Mouse (Mus musculus) thymus, postnatal 14 days (tissue): Measurements from ENCODE around the gene Cpsf2.
"Not testable (repeated sequence)": the region's sequence is repeated elsewhere in the genome, so short reads cannot be mapped to it uniquely, and the experiment has no call there.

Experiments
- DNase-seq: peaks from one replicate; pipeline ENCODE4 v3.0.0; 2021

The Cpsf2 gene

DNA sequence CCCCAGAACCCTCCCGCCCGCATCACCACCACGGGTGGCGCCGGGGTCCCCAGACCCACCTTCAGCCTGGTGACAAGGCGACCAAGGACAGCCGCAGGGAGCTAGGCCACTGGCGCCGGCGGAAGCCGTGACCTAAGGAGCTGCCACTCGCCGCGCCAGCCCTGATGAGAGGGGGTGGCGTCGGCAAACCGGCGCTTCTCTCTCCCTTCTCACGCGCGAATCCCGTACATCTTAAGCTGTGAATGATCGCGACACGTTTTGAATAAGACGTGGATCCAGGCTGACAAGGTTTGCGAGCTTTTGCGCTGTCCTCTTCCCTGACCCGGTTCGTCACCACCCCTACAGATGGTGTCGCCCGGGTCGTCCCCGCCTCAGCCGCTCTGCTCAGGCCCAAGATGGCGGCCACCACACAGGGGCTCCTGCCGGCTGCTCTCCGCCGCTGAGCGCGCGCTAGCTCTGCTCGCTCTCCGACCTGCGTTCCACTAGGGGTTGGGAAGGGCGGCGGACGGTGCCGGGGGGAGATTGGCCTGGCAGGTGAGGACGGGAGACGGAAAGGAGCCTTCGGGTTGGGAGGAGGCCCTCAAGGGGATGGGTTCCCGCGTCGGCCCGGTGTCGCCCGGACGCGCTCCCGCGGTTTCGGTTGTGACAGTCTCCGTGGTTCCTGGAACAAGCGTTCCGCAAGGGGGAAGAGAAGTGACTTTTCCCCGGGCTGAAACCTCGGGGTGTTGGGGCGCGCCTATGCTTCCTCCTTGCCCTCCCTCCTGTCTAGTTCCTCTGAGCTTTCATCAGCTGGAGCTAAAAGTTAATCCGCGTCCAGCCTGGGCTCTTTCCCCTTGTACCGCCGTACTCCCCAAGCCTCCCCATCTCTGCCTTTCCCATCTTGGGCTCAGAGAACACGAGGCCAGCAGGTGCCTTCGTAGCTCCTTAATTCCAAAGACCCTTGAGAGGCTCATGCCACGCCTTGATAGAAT, at the start of gene Cpsf2:
Gene Cpsf2 (plus strand): TSS at position 388 of the 971 bp plus-strand sequence.
- peak; percentile 84 for DNase-seq

DNA sequence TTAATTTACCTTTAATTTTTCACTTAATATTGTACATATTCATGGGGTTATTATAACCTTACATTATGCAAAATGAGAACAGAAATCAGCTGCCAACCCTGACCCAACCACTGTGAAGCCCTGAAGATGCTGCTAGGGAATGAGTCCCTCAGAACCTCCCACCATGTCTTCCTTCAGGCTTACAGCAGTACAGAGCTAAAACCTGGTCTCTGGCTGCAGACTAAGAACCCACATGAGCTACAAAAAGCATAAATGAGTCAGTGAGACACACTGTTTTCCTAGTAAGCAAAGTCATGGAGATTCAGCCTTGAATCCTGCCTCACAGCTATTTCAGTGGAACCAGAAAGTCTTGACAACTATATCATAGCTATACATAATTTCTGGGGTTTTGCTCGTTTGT, 47.4 kb upstream of the Cpsf2 start:
- DNase-seq, result no peak

DNA sequence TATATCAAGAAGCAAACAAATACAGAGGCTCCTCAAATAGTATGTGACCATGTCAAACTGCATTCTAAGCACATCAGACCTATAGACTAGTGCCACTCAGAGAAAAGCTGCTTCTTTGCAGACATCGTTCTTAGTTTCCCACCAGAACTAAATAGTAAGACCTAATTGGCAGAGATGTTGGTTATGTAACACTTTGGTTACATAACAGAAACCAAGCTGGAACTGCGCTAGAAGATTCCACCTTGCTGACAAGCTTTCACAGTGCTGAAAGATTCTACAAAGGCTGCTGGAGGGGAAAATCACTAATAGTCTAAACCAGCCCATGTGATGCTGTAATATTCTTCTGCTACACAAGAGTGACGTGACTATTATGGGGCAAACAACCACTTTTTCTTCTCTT, 40.6 kb upstream of the Cpsf2 start:
- DNase-seq, result no peak

DNA sequence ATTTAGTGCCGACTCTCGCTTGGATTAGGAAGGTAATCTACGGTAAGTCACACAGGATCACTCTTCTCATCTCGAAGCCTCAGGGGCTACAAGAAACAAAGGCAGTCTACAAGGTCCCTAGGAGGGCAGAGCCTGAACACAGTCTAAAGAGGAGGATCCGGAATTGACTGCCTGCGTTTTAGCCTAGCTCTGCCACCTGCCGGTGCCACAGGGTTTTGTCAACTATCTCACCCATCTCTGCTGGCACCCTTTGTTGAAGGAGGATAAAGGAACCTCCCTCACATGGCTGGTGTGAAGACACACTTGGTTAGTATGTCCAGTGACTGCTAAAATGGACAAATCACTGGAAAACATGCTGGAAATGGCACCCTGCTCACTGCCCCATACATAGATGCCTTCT, 38.2 kb upstream of the Cpsf2 start:
- DNase-seq, result no peak

DNA sequence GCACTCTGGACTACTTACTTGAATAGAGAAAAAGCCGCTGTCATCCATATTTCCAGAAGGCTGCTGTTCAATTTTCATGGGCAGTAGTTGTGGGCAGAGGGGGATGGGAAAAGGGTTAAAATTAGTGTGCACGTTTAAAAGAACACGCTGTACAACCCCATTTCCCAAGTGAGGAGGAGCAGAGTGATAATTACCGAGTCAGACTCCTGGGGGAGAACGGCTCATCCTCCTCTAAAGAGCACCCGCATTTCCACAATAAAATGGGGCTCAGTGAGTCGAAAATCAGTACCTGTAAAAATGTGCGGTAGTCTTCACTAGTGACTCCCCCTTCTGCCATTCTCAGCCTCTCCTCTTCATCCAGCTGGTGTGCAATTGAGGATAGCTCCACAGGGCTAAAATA, 27.8 kb upstream of the Cpsf2 start:
- no peak for DNase-seq

DNA sequence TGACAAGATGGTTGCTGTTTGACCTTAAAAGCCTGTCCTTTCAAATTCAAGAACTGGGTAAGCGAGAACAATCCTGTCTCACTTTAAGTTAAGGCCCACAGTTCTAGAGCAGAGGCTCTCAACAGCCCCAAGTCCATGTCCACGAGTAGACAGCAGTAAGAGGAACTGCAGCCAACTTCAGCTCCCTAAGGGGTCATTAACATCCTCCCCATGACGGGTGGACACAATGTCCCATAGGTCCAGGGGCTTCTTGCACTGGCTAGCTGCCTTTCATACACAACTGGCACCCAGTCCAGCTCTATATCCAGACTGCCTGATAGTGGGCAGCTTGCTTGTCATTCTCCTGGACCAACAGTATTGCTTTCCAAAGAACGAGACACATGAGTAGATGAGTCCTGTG, 27.0 kb upstream of the Cpsf2 start:
- no peak for DNase-seq

DNA sequence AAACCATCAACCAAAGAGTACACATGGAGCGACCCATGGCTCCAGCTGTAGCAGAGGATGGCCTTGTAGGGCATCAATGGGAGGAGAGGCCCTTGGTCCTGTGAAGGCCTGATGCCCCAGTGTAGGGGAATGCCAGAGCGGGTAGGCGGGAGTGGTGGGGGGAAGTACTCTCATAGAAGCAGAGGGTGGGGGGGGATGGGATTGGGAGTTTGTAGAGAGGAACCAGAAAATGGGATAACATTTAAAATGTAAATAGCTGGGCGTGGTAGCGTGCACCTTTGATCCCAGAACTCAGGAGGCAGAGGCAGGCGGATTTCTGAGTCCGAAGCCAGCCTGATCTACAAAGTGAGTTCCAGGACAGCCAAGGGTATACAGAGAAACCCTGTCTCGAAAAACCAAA, 20.0 kb upstream of the Cpsf2 start:
- not testable (repeated sequence) for DNase-seq

DNA sequence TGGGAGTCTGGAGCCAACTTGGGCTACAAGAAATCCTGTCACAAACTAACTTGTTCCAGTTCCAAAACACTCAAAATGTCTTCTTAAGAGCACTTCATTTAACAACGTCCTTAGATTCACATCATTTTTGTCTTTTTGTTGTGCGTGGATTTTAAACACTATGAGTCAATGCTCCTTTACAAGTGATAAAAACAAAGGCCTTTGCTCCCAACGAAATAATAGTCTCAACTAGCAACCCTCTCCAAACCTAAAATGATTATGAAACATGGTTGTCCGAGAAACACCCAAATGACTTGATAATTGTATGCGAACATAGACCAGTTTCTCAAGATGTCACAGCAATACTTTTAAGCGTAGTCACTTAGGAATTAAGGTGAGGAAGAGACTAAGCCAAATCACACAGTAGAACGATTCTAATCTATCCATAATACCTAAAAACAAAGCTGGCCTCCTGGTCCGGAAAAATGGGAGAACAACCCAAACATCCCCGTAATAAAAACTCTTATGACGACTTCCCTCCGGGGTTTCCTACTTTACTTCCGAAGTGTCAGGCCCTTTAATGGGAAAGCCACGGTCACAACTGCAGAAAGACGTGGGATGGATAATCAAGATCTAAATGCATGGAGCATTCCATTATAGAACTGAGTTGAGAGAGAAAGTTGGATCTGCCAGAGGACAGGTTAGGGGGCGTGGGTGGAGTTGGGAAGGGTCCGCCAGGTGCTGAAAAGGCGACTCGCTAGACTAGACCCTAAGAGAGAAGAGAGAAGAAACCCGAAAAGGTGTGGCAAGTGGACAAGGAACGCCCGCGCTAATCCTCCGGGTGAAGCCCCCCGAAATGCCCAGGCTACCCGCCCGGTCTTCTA, 18.5 kb upstream of the Cpsf2 start:
- no peak for DNase-seq

DNA sequence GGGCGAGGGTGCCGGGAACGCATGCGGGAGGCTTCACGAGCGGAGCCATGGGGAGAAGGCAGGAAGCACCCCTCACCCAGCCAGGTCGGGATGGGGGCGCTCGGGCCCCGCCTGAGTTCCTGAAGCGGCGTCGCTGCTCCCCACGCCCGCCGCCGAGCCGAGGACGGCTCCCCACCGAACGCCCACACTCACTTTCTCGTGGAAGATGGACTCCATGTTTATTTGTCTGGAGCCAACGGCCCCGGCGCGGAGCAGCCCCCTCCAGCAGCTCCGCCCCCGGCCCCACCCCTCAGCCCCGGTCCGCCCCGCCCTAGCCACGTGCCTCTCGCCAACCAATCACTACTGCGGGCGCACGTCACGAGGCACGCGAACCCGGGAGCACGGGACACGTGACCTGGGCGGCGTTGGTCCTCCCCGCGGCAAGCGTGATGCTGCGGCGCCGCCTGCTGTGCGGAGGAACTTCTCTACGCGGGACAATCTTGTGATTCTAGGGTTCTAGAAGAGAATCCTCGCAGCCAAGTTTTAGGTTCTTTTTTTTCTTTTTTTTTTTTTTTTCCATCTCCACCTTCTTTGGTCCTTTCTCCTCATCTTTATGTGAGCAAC, 17.7 kb upstream of the Cpsf2 start, which contains the start of gene Atxn3:
Gene Atxn3 (minus strand): TSS at position 305 of the 603 bp plus-strand sequence.
- DNase-seq, result peak; percentile 98

DNA sequence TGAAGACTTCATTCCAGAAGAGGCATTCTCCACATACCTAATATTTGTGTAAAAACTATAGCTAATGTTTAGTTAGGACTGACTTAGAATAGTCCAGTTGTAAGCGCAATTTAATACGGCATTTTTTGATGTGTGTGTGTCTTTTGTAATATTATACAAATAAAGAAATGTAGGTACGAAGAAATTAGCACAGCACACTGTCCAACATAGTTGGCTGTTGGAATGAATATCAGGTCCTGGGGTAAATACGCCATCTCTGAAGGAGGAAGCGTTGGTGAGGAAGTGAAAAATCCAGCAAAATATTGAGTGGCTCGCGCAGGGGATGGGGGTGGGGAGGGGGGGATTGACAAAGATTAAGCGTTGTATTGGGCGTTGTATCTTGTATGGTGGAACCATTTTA, 17.2 kb upstream of the Cpsf2 start:
- DNase-seq, result no peak

DNA sequence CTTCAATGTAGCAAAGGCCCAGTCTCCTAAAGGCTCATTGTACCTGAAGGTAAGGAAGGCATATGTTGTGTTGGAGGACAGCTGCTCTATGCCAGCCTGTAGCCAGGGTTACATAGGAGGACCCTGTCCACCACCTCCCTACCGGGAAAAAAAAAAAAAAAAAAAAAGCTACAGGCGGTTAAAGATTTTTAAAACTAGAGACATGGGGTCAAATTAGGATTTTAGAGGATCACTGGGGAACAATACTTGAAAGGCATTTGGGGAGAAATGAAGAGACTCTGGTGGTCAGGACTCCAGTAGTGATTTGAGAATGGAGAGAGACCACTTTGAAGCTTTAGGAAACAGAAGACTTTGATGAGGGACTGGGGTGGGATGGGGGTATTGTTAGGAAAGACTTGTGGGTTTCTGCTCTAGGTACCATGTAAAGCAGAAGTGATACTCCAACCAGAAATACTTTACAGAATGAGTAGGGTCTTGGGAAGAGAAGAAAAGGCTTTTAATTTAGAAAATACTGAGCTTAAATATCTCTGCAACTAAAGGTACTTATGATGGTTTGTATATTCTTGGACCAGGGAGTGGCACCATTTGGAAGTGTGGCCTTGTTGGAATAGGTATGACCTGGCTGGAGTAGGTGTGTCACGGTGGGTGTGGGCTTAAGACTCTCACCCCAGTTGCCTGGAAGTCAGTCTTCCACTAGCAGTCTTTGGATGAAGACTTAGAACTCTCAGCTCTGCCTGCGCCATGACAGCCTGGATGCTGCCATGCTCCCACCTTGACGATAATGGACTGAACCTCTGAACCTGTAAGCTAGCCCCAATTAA, 16.6 kb upstream of the Cpsf2 start:
- not testable (repeated sequence) for DNase-seq

DNA sequence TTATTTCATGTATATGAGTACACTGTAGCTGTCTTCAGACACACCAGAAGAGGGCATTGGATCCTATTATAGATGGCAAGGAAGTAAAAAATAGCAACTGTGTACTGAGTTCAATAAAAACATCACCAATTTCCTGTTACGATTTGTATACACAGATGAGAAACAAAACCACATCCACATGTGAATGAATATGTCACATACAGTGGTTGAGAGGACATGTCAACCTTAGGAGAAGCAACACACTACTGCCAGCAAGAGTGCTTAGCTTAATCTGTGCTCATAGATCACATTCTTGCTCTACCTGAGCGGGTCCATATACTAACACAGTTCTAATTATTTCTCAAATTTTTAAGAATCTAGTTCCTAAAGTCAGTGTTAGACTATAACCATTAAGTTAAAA, 4.5 kb upstream of the Cpsf2 start:
- DNase-seq, result no peak

DNA sequence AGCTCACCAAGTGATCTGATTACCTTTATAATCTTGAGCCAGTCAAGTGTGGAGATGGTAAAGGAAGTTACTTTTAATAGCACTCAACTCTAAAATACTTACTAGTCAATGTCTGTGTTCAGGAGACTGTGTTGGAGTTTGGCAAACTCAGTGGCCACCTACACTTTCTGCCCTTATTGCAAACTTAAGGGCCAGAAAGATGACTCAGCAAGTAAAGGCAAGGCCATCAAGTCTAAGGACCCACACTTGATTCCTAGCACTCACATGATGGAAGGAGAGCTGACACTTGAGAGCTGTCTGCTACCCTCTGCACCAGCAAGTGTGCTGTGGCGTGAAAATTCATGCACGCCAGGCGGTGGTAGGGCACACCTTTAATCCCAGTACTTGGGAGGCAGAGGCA, 3.6 kb upstream of the Cpsf2 start:
- no peak for DNase-seq

DNA sequence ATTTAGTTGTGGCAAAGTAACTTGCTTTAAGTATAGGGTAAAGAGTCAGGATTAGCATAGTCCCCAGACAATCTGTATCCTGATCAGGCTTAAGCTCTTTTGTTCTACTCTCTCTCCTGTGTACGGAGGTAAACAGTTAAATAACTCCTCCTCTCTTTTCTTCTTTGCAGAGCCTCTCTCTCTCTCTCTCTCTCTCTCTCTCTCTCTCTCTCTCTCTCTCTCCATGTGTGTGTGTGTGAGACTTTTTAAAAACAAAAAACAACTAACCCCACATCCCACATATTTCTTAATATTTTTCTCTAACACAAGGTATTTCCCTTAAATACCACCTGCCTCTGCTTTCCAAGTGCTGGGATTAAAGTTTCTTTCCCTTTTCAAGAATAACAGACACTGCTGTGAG, 1.2 kb upstream of the Cpsf2 start:
- no peak for DNase-seq

DNA sequence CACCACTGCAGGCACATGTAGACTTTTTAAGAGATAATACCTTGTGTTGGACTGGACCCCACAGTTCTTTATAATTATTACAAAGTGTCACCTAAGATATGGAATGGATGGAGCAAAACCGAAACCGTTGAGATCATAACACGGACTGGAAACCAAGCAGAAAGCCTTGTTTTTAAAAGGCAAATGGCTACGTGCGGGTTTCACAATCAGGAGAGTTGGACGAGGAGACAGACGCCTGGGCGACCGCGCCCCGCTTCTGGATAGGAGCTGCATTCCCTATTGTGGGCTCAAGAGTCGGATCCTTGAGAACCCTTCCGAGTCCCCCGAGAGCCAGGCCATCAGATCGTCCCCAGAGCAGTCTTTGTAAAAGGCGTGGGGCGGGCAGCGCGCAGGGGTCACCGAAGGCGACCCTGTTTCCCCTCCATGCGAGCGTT, 604 bp upstream of the Cpsf2 start:
- no peak for DNase-seq

DNA sequence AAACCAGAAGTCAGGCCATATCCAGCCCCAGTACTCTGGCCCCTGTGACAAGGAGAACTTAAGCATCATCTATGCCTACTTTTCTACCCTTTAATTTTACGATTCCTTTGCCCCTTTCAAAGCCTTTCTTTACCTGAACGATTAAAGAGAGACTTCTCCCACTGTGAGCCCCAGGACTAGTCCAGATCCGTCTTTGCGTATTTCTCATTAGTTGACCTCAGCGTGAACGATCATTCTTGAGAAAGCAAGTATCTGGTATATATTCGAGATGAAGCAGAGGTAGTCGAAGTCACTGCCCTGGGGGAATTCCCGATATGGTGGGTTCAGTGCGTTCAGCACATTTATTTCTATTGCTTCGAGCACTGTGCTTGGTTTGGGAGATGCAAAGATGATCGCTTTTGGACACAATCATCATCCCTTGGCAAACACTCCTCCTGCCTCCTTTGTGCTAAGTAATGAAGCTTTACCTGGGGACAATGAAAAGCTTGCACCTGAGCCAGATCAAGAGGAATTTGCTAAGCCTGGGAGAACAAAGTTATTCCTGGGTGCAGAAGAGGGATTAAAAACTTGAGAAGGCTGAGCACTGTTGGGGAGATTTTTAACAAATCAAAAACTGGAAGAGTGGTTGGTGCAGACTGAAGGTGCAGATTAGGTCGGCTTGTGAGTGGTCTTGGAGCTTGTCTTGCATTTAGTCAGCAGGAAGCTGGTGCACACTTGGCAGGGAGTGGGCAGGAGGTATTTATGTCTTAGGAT, 1.0 kb downstream of the Cpsf2 start:
- DNase-seq, result no peak

DNA sequence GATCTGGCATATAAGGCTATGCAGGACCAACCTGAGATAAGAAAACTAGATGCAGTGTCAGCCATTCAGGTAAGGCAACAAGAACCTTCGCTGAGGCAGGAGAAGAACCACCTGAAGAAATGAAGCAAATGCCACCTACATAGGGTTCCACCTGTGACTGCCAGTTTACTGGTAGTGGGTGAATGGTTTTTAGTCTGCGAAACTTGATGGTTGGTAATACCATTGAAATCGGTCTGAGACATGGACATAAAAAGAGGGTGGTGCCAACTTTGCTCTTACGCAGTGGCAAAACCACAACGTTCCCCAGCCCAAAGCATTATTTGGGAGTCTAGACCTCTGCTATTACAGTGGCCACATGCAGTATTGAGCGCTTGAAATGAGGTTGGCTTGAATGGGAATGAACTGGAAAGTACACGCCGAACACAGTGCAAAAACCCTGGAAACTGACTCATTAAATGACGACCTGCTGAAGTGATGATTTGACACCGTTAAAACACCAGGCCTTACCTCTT, 1.7 kb downstream of the Cpsf2 start:
- DNase-seq, result no peak

DNA sequence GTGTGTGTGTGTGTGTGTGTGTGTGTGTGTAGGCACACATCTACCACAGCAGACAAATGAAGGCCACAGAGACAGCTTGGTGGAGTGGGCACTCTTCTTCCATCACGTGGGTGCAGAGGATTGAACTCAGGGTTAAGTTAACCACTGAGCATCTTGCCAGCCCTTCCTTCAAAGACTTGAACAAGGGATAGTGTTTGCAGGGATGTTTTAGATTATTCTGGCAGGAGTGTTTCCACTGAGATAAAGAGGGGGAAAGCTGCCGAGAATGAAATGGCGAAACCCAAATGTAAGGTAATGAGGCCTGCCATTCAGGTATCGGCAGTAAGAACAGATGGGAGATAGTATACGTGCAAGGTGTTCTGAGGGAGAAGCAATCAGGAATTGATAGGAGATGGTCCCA, 2.4 kb downstream of the Cpsf2 start:
- no peak for DNase-seq

DNA sequence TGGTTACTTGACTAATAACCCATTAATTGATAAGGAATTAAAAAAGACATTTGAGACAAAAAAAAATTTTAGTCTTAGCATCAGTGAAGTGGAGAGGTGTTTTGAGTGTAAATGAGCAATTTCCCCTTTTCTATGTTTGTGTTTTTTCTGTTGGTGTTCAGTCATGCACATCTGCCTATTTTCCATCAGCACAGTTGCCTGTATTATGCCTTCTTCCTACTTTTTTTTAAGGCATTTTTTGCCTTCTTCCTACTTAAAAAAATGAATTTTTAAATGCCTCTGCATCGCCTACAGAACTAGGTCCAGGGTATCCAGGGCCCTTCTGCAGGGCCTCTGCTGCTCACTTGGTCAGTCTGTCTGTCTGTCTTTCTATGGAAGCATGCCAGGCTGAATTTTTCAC, 2.8 kb downstream of the Cpsf2 start:
- DNase-seq, result no peak

DNA sequence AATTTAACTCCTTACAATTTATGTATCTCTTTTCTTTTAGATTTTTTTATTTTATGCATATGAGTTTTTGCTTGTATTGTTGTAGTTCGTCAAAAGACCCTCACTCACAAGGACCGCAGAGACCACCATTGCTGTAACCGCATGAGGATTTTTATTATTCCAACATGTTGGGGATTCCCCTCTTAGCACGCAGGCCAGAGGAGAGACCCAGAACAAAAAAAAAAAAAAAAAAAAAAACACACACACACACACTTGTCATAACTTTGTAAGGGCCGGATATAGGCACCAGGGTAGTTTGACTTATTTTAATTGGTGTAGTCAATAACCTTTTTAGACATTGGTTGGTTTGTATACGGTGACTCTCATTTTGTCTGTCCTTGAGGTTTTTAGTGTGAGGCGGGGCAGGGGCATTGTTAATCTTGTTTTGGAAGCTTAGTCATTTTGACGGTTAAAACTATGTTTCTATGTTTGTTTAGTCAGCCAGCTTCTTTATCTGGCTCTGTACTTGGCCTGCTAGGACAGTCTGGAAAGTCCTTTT, 3.5 kb downstream of the Cpsf2 start:
- no peak for DNase-seq

DNA sequence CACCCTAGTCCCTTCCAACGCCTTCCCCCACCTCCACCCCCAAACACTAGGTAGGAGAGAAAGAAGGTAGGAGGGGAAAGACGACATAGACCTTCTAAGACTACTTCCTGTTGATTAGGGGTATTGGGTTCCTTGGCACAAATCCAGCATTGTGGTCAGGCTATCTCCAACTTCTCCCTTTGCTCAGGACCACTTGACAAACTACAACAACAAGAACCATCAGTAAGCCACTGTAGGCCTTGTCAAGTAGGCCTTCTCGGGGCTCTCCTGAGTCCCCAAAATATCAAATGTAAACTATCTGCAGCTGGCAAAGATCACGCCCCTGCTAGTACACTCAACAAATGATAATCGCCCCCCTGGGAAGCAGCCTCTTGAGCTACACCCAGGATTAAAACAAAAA, 4.5 kb downstream of the Cpsf2 start:
- no peak for DNase-seq
